Mouse (Mus musculus) MEL (cell line): ENCODE measurements around the gene Ccdc57. TPM values are rescaled to one million over a fixed set of nuclear protein-coding genes. Genes with fewer than 3 reads are reported as not detected.

Experiments
- DNase-seq: peaks from one replicate; pipeline ENCODE4 v3.0.0; 2011; ENCODE audit warnings: low read depth, low spot score
- H3K27ac ChIP-seq: 2 replicates; pipeline ENCODE4 v1.5.1; 2012; ENCODE audit warnings: low read depth, mild to moderate bottlenecking, control low read depth, low read length, moderate library complexity; ENCODE audit not compliant: control insufficient read depth
- H3K27me3 ChIP-seq, 2 experiments: fragments of 150-350 bp in 1 of 2; sonication (generic) in 1 of 2; 2 replicates each; pipeline ENCODE4 v1.6.1; 2012; ENCODE audit warnings: low read length in 2 of 2, mild to moderate bottlenecking in 2 of 2, improper control_type of control experiment in 1 of 2, moderate library complexity in 1 of 2; ENCODE audit not compliant: insufficient read depth in 2 of 2, control insufficient read depth in 1 of 2
- H3K36me3 ChIP-seq, 2 experiments: 2 replicates each; pipeline ENCODE4 v1.6.1; 2012 to 2014; ENCODE audit warnings: low read length in 2 of 2, improper control_type of control experiment in 1 of 2, inconsistent platforms in 1 of 2, mild to moderate bottlenecking in 1 of 2; ENCODE audit not compliant: insufficient read depth in 2 of 2, control insufficient read depth in 1 of 2
- H3K4me1 ChIP-seq, 2 experiments: fragments of 150-350 bp in 1 of 2; sonication (generic) in 1 of 2; 2 replicates each; pipeline ENCODE4 v1.6.1; 2012; ENCODE audit warnings: low read length in 2 of 2, improper control_type of control experiment in 1 of 2, mild to moderate bottlenecking in 1 of 2; ENCODE audit not compliant: insufficient read depth in 2 of 2, control insufficient read depth in 1 of 2
- H3K4me3 ChIP-seq, 2 experiments: fragments of 150-350 bp in 1 of 2; sonication (generic) in 1 of 2; 2 replicates each; pipeline ENCODE4 v1.5.1; 2012; ENCODE audit warnings: low read depth in 2 of 2, low read length in 2 of 2, mild to moderate bottlenecking in 2 of 2, moderate library complexity in 2 of 2, control low read depth in 1 of 2, improper control_type of control experiment in 1 of 2; ENCODE audit not compliant: control insufficient read depth in 1 of 2, insufficient read depth in 1 of 2
- H3K79me2 ChIP-seq: 2 replicates; pipeline ENCODE4 v1.6.1; 2012; ENCODE audit warnings: mild to moderate bottlenecking, low read length, moderate library complexity; ENCODE audit not compliant: control insufficient read depth, poor library complexity, insufficient read depth
- H3K9ac ChIP-seq: 2 replicates; pipeline ENCODE4 v1.6.1; 2012; ENCODE audit warnings: low read depth, mild to moderate bottlenecking, control low read depth, low read length, moderate library complexity; ENCODE audit not compliant: control insufficient read depth, poor library complexity, severe bottlenecking
- H3K9me3 ChIP-seq: fragments of 150-350 bp; sonication (generic); replicated peaks from 2 replicates; pipeline ENCODE4 v1.6.1; 2012; ENCODE audit warnings: mild to moderate bottlenecking, low read length, improper control_type of control experiment, moderate library complexity; ENCODE audit not compliant: insufficient read depth
- BHLHE40 ChIP-seq: IDR thresholded peaks from 2 replicates; pipeline ENCODE4 v1.6.1; 2012; ENCODE audit warnings: low read depth, mild to moderate bottlenecking, inconsistent platforms, low read length, improper control_type of control experiment, borderline replicate concordance
- CHD1 ChIP-seq: IDR thresholded peaks from 2 replicates; pipeline ENCODE4 v1.6.1; 2012; ENCODE audit warnings: low read depth, mild to moderate bottlenecking, inconsistent platforms, low read length, improper control_type of control experiment
- CTCF ChIP-seq, 3 experiments: IDR thresholded peaks in 2 of 3; conservative IDR thresholded peaks in 1 of 3; 2 replicates each; pipeline ENCODE4 v1.5.1; 2011 to 2012; ENCODE audit warnings: low read length in 3 of 3, low read depth in 2 of 3, mild to moderate bottlenecking in 2 of 3, improper control_type of control experiment in 1 of 3, inconsistent platforms in 1 of 3, mixed read lengths in 1 of 3, moderate library complexity in 1 of 3; ENCODE audit not compliant: control insufficient read depth in 1 of 3, insufficient read depth in 1 of 3, poor library complexity in 1 of 3, severe bottlenecking in 1 of 3
- E2F4 ChIP-seq: IDR thresholded peaks from 2 replicates; pipeline ENCODE4 v1.6.1; 2011; ENCODE audit warnings: low read depth, low read length, improper control_type of control experiment, borderline replicate concordance
- GABPA ChIP-seq: IDR thresholded peaks from 2 replicates; pipeline ENCODE4 v1.6.1; 2012; ENCODE audit warnings: low read depth, mild to moderate bottlenecking, inconsistent platforms, low read length, improper control_type of control experiment, moderate library complexity
- GATA1 ChIP-seq: IDR thresholded peaks from 2 replicates; pipeline ENCODE4 v1.6.1; 2011; ENCODE audit warnings: low read depth, low read length, improper control_type of control experiment
- HCFC1 ChIP-seq: IDR thresholded peaks from 2 replicates; pipeline ENCODE4 v1.6.1; 2012; ENCODE audit warnings: low read depth, mild to moderate bottlenecking, inconsistent platforms, low read length, improper control_type of control experiment, moderate library complexity
- JUND ChIP-seq: IDR thresholded peaks from 2 replicates; pipeline ENCODE4 v1.6.1; 2011; ENCODE audit warnings: low read depth, mild to moderate bottlenecking, improper control_type of control experiment, low read length
- MAFK ChIP-seq: IDR thresholded peaks from 2 replicates; pipeline ENCODE4 v1.6.1; 2011; ENCODE audit warnings: low read depth, mild to moderate bottlenecking, low read length, improper control_type of control experiment, borderline replicate concordance
- MAX ChIP-seq: IDR thresholded peaks from 2 replicates; pipeline ENCODE4 v1.6.1; 2011; ENCODE audit warnings: low read length, improper control_type of control experiment
- MAZ ChIP-seq: IDR thresholded peaks from 2 replicates; pipeline ENCODE4 v1.6.1; 2012; ENCODE audit warnings: low read depth, mild to moderate bottlenecking, inconsistent platforms, low read length, improper control_type of control experiment
- MEF2A ChIP-seq: IDR thresholded peaks from 2 replicates; pipeline ENCODE4 v1.6.1; 2014; ENCODE audit warnings: low read depth, mild to moderate bottlenecking, inconsistent platforms, low read length, improper control_type of control experiment; ENCODE audit not compliant: poor library complexity, insufficient replicate concordance, severe bottlenecking; ENCODE audit errors: extremely low read depth
- MXI1 ChIP-seq: IDR thresholded peaks from 2 replicates; pipeline ENCODE4 v1.6.1; 2011; ENCODE audit warnings: mild to moderate bottlenecking, low read depth, low read length, improper control_type of control experiment
- MYB ChIP-seq: IDR thresholded peaks from 2 replicates; pipeline ENCODE4 v1.6.1; 2011; ENCODE audit warnings: mild to moderate bottlenecking, low read depth, low read length, improper control_type of control experiment
- NELFE ChIP-seq: IDR thresholded peaks from 2 replicates; pipeline ENCODE4 v1.6.1; 2011; ENCODE audit warnings: low read depth, low read length, improper control_type of control experiment
- POLR2AphosphoS2 ChIP-seq: IDR thresholded peaks from 2 replicates; pipeline ENCODE4 v1.6.1; 2011; ENCODE audit warnings: low read length, improper control_type of control experiment
- POLR2AphosphoS5 ChIP-seq: IDR thresholded peaks from 2 replicates; pipeline ENCODE4 v1.6.1; 2012; ENCODE audit warnings: low read depth, borderline replicate concordance, mild to moderate bottlenecking, inconsistent platforms, low read length, moderate library complexity, mixed read lengths
- RAD21 ChIP-seq: IDR thresholded peaks from 2 replicates; pipeline ENCODE4 v1.6.1; 2011; ENCODE audit warnings: mild to moderate bottlenecking, low read depth, low read length, improper control_type of control experiment
- SMC3 ChIP-seq: IDR thresholded peaks from 2 replicates; pipeline ENCODE4 v1.6.1; 2011; ENCODE audit warnings: low read depth, low read length, improper control_type of control experiment
- TAL1 ChIP-seq: IDR thresholded peaks from 2 replicates; pipeline ENCODE4 v1.6.1; 2012; ENCODE audit warnings: mild to moderate bottlenecking, inconsistent platforms, low read length, moderate library complexity, mixed read lengths
- TCF12 ChIP-seq: IDR thresholded peaks from 2 replicates; pipeline ENCODE4 v1.6.1; 2014; ENCODE audit warnings: low read depth, mild to moderate bottlenecking, inconsistent platforms, low read length, improper control_type of control experiment, moderate library complexity
- USF1 ChIP-seq: IDR thresholded peaks from 2 replicates; pipeline ENCODE4 v1.6.1; 2014; ENCODE audit warnings: low read depth, mild to moderate bottlenecking, inconsistent platforms, low read length, improper control_type of control experiment, moderate library complexity
- USF2 ChIP-seq, 2 experiments: IDR thresholded peaks; 2 replicates each; pipeline ENCODE4 v1.6.1; 2011 to 2012; ENCODE audit warnings: improper control_type of control experiment in 2 of 2, low read length in 2 of 2, borderline replicate concordance in 1 of 2, inconsistent platforms in 1 of 2, low read depth in 1 of 2, mild to moderate bottlenecking in 1 of 2; ENCODE audit not compliant: insufficient read depth in 1 of 2
- ZC3H11A ChIP-seq: IDR thresholded peaks from 2 replicates; pipeline ENCODE4 v1.6.1; 2012; ENCODE audit warnings: low read depth, mild to moderate bottlenecking, inconsistent platforms, low read length, improper control_type of control experiment
- ZKSCAN1 ChIP-seq: IDR thresholded peaks from 2 replicates; pipeline ENCODE4 v1.6.1; 2012; ENCODE audit warnings: low read depth, mild to moderate bottlenecking, inconsistent platforms, low read length, improper control_type of control experiment, moderate library complexity
- polyA plus RNA-seq, 2 experiments: library from polyadenylated mRNA; stranded (reverse) in 1 of 2; unstranded in 1 of 2; fragments of >175 nt in 1 of 2; fragments of >200 nt in 1 of 2; gene quantifications; 2 replicates each; pipeline versions ENCODE4 v1.2.1 to v1.2.4; 2012; ENCODE audit warnings: low replicate concordance in 2 of 2, low read depth in 1 of 2; ENCODE audit not compliant: insufficient read length in 2 of 2, insufficient read depth in 1 of 2, missing spikeins in 1 of 2
- total RNA-seq: library from RNA; depleted of rRNA; stranded (reverse); fragments of 300-350 nt; gene quantifications from 2 replicates; pipeline ENCODE4 v1.2.3, GENCODE M21; 2012

Ccdc57 gene
- total and polyA plus RNA-seq, 3 experiments: 5.3 to 7.4 TPM; not detected in 1

DNA sequence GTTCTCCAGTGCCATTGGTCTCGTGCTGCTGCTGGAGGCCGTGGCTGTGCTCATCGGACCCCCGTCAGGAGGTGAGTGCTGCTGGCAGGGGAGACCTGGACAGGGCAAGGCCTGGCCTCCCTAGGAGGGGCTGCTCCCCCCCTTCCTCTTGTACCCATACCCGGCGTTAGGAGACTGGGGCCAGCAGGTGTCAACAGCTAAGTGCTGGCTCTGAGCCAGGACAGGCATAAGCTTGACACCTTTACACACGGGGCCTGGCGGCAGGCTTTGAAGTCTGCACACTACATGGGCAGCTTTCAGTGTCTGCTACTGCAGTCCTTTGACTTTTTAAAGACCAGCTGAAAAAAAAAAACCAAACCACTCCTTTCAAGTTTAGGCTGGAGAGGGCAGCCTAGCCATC, 24.4 kb upstream of the Ccdc57 start:
- Histone ChIP-seq H3K36me3 (peaks cover 19 to 20% of the 10 kb centered on the region in 2 experiments), H3K9ac (no peak overlapping the region), H3K79me2 (peaks cover 29% of the 10 kb centered on the region), H3K4me1 (peaks cover 4 to 20% of the 10 kb centered on the region in 2 experiments), H3K9me3 (no peaks in the 10 kb centered on the region), H3K27ac (no peak overlapping the region), H3K4me3 (no peak overlapping the region), H3K27me3 (no peaks in the 10 kb centered on the region)
- TF ChIP-seq MEF2A: no peak
- no peak for TF ChIP-seq USF1
- TF ChIP-seq JUND: no peak
- TF ChIP-seq MXI1: no peak
- no peak for TF ChIP-seq HCFC1
- no peak for TF ChIP-seq NELFE
- TF ChIP-seq SMC3: no peak
- TF ChIP-seq TCF12: no peak
- TF ChIP-seq POLR2AphosphoS2: 0 out of 2 replicates have a peak, but pooled peaks have one; percentile 33
- DNase-seq: no peak

DNA sequence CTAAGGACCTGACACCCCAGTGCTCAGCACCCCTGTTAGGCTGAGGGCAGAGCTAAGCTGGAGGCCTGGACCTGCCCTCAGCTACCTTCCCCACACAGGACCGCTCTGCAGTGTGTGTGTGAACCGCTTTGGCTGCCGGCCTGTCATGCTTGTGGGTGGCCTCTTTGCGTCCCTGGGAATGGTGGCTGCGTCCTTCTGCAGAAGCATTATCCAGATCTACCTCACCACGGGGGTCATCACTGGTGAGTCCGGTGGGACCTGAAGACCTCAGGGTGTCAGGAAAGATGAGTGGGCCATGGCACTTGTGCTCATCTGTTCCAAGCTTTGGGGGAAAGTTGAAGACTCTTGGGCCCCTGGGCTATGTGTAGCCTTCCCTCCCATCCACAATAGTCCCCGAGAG, 23.0 kb upstream of the Ccdc57 start:
- no peak overlapping the region for H3K27ac ChIP-seq
- peaks cover 41% of the 10 kb centered on the region for H3K79me2 ChIP-seq
- H3K4me3 ChIP-seq: no peak overlapping the region

DNA sequence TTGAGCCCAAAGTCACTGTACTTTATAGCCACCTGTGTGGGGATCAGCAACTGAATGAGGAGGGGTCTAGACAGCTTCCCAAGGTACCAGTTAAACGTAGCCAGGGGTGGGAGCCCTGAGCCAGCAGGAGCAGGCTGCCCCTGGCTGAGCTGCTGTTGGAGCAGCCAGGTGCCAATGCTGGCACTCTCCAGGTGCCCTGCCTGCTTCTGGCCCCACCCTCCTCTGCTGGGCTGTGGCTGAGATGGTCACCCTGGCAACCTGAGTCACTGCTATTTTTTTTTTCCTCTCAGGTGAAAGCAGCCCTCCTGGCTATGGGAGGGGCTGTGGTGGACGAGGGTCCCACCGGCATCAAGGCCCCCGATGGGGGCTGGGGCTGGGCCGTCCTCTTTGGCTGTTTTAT, 22.3 kb upstream of the Ccdc57 start:
- Histone ChIP-seq H3K4me1 (peaks cover 4 to 32% of the 10 kb centered on the region in 2 experiments), H3K36me3 (peaks cover 20 to 29% of the 10 kb centered on the region in 2 experiments), H3K27ac (no peak overlapping the region), H3K9me3 (no peaks in the 10 kb centered on the region), H3K27me3 (no peaks in the 10 kb centered on the region), H3K79me2 (peaks cover 48% of the 10 kb centered on the region), H3K4me3 (no peak overlapping the region), H3K9ac (no peak overlapping the region)
- DNase-seq: no peak
- no peak for TF ChIP-seq POLR2AphosphoS5
- TF ChIP-seq RAD21: no peak
- TF ChIP-seq GATA1: no peak
- TF ChIP-seq MAX: no peak
- no peak for TF ChIP-seq MAZ
- no peak for TF ChIP-seq CHD1
- TF ChIP-seq TCF12: no peak
- TF ChIP-seq CTCF (IDR thresholded peaks at IDR 0.05 in 2 of 3, conservative IDR thresholded peaks at IDR 0.05 in 1 of 3; ENCODE audit: control insufficient read depth in 1 of 3, insufficient read depth in 1 of 3, low read depth in 2 of 3, low read length in 3 of 3, poor library complexity in 1 of 3, severe bottlenecking in 1 of 3): no peak
- no peak for TF ChIP-seq ZKSCAN1
- TF ChIP-seq TAL1: no peak
- no peak for TF ChIP-seq MAFK
- TF ChIP-seq SMC3: no peak
- no peak for TF ChIP-seq GABPA
- no peak for TF ChIP-seq USF2 (IDR thresholded peaks at IDR 0.05; ENCODE audit: borderline replicate concordance in 1 of 2, insufficient read depth in 1 of 2, low read depth in 1 of 2, low read length in 2 of 2)

More for the DNA sequence above, 23.0 kb upstream of the Ccdc57 start:
- H3K9ac ChIP-seq: no peak overlapping the region
- DNase-seq: no peak
- no peaks in the 10 kb centered on the region for H3K27me3 ChIP-seq
- H3K4me1 ChIP-seq: peaks cover 4 to 32% of the 10 kb centered on the region in 2 experiments
- no peaks in the 10 kb centered on the region for H3K9me3 ChIP-seq
- peaks cover 20 to 29% of the 10 kb centered on the region in 2 experiments for H3K36me3 ChIP-seq
- TF ChIP-seq E2F4 (no peak), ZC3H11A (no peak), MYB (no peak), CHD1 (no peak), BHLHE40 (no peak), GABPA (no peak)
- TF ChIP-seq, all 39 proteins: peak for 0
